Mouse (Mus musculus) heart, postnatal 0 days (tissue): ENCODE measurements around the gene 4933407L21Rik.

ENCODE experiments used
- CTCF ChIP-seq: IDR thresholded peaks from 2 replicates; pipeline ENCODE4 v1.5.1; 2016; ENCODE audit warnings: antibody characterized with exemption, control low read depth, low read depth
- EP300 ChIP-seq: IDR thresholded peaks from 2 replicates; pipeline ENCODE4 v1.6.1; 2016; ENCODE audit warnings: antibody characterized with exemption, low read depth

DNA sequence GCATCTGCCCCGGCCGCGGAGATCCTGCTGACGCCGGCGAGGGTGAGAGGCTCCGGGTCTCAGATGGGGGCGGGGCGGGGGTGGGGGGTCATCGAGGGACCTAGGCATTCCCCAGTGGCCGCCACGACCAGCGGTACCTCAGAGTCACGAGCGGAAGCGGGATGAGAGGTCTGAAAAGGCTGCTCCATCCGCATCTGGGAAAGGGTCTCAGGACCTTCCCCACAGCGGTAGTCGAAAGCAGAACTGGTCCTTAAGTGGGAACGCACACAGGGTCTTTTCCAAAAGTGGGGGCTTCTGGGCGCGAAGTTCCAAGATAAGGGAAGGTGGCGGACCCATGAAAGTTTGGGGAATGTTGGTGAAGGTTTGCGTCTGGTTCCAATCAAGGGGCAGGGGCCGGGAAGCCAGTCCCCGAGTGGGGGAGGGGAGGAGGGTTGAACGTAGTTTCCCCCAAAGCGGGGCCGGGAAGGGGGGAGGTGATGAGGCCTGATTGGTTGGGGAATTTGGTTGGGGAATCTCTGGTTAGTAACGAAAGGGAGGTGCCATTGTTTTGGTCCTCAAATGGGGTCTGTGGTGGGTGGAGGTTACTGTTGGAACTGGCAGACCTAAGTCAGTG lies 33.4 kb upstream of the 4933407L21Rik start:
- no peak for TF ChIP-seq CTCF
- no peak for TF ChIP-seq EP300
